Mouse (Mus musculus): ENCODE measurements around the gene Cyth3.
A peak's percentile ranks its signal among the peaks of the same experiment; 100 is the strongest.

Cyth3 gene

DNA sequence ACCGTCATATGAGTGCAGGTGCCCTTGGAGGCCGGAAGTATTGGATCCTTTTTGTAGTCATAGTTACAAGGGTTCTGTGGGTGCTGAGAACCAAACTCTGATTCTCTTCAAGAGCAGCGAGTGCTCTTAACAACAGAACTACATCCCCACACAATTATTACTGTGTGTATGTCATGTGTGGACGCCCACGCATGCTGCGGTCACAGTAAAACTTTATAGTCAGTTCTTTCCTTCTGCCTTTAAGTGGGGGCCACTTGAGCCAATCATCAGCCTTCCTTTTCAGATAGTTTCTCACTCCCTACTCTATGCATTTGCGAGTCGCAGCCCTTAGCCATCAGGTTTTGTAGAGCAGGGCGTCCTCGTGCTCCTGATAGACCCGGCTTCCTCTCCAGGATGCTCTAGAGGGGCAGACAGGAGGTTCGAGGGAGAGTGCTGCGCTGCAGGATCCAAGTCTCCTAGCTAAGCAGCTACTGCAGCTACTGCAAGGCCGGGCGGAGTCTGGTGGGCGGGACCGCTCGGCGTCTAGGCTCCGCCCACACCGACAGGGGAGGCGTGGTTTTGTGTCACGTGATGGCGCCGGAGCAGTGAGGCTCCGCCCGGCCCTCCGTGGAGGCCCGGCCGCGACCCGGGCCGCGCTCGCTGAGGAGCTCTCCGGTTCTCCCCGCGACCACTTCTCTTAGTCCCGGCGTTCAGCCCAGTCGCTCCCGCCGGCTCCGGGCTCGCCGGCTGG lies at the start of gene Cyth3:
TSS of gene Cyth3 (plus strand) at position 555 of the 730 bp plus-strand sequence.
- DNase-seq (ENCODE audit: low spot score in 2 of 2), result peak; percentile 98 to 99

DNA sequence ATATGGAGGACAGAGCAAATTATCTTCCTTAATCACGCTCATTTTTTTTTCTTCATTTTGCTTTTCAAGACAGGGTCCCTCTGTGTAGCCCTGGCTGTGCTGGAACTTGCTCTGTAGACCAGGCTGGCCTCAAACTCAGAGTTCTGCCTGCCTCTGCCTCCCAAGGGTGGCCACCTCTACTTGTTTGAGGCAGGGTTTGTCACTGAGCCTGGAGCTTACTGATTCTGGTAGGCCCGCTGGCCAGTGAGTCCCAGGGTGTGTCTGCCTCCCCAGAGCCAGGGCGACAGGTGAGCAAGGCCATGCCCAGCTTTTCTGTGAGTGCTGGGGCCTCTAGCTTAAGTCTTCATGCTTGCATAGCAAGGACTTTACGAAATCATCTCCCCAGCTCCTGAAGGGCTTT lies 49.2 kb upstream of the Cyth3 start:
- no peak for DNase-seq (ENCODE audit: low spot score in 2 of 2)

DNA sequence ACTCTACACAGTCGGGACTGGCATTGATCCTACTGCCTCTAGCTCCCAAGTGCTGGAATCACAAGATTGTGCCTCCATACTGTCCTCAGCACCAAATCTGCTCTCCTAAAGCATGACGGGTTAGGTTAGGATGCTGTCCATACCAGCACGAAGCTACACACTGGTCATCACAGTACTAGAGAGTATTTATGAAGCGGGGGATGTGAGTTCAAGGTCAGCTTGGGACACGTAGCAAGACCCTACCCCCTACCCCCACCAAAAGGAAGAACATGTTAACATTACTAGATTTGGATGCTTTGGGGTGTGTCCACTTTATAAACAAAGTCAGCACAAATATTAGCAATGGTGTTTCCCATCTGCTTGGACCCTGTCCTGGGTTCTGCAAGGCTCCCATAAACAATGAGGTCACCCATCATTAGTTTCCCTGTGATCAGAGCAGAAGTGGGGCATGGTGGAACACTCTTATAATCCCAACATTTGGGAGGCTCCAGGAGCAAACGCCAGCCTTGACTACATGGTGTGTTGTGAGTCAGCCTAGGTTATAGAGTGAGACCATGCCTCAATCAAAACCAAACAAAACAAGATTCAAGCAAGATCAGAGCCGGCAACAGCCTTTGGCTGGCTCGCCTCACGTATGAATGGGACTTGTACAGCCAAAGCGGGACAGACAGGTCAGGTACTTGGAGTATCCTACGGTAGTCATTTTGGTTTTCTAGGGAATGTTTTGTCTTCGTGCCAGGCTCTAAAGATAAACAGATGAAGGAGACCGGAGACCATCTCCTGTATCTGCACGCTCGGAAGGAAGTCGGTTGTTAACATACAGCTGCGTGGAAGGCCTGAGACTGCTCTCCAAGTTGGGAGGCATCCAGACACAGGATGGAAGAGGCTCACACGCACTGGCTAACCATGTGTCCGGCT lies 47.7 kb upstream of the Cyth3 start:
- DNase-seq (ENCODE audit: low spot score in 2 of 2), result no peak

DNA sequence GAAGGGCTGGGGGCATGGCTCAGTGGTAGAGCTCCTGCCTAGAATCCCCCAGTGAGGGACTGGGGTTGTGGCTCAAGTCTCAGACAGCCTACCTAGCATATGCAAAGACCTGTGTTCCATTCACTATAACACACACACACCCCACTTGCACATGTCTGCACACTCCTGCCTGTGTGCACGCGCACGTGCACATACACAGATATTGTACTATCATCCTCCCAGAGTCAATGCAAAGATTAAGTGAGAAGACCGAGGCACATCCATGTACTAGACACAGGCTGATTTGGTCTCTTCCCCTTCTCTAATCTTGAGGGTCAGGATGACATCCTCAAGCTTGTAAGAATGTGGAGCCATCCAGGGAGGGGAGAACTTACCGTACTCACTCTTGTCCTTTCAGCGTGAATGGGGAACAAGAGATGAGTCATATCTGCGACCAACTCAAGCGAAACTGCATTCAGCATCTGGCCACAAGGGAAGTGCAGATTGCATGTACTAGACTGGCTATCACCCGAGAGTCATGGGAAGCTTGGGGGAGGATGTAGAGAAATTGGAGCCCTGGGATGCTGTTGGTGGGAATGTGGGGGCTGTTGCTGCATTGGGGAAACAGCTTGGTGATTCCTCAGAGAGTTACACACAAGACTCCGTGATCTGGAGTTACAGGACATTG lies 42.6 kb upstream of the Cyth3 start:
- no peak for DNase-seq (ENCODE audit: low spot score in 2 of 2)

DNA sequence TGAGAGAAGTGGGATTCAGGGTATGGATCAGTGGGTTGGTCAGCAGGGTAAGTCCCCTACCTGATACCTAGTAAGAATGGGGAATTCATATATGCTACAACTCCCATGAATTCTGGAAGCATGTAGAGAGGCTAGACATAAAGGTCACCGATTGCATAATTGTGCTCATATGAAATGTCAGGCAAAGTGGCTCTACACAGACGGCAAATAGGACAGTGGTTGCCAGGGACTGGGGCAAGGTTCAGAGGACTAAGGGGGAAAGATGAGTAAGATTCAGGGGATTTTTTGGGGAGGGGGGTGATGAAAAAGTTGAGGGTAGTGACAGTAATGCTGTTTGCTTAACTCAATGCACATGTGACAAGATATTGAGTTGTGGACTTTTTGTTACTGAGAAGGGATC lies 41.3 kb upstream of the Cyth3 start:
- DNase-seq (ENCODE audit: low spot score in 2 of 2), result no peak

DNA sequence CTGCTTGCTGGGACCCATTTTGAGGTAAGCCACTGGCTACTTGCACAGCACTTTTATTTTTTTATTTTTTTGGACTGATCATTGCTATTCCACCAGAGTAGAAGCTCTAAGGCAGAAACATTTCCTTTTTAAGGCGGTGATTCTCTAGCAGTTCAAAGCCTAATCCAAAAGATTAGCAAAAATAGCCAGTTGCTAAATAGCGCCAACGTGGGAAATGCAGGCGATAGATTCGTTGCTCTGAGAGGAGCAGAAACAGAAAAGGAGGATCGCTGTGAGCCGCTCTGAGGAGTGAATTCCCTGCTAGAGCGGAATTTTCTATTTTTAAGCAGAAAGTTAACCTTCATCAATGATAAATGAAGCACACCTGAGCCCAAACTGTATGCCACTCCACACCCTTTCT lies 40.4 kb upstream of the Cyth3 start:
- DNase-seq (ENCODE audit: low spot score in 2 of 2), result no peak

DNA sequence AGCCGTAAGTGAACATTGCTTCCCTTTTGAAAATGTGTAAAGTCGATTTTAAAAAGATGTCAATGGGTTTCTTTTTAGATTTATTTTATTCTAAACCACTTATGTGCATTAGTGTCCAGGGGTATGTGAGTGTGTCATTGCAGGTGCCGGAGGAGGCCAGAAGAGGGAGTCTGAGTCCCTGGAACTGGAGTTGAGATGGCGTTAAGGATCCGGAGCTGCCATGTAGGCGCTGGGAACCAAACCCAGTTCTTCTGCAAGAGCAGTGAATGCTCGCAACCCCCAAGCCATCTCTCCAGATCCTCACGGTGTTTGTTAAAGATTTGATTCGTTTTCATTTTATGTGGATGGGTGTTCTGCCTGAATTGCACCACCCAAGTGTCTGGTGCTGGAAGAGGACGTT lies 39.2 kb upstream of the Cyth3 start:
- DNase-seq (ENCODE audit: low spot score in 2 of 2), result no peak

DNA sequence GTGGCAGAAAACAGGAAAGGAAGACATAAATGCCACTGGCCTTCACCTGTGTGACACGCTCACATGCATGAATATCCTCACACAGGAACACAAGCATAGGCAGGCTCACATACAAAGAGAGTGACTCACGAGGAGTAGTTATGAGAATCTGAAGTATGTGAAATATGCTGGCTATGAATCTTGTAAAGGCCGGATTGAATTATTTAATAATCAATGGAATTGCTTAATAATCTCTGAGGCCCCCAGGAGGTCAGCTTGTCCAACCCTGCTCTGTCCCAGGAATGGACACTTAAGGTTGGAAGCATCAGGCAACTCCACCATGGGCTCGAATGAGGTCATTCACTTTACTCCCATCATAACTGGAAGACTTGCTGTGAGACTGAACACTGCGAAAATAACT lies 37.3 kb upstream of the Cyth3 start:
- no peak for DNase-seq (ENCODE audit: low spot score in 2 of 2)

DNA sequence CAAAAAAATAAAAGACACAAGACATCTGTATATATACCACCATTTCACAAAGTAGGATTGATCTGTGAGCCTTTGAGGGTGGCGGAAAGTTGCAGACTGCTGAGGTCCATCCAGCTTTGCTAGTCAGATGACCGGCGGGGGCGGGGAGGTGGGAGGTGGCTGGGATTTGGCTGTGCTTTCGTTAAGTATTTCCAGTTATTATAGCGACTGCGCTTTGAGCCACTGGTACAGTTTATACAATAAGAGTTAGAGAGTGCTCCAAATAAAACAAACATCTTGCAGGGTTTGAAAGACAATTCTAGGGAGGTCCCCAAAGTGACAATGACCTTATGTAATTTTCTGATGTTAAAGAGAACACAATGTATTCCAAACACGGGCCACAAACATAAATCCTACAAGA lies 35.9 kb upstream of the Cyth3 start:
- DNase-seq (ENCODE audit: low spot score in 2 of 2), result no peak

DNA sequence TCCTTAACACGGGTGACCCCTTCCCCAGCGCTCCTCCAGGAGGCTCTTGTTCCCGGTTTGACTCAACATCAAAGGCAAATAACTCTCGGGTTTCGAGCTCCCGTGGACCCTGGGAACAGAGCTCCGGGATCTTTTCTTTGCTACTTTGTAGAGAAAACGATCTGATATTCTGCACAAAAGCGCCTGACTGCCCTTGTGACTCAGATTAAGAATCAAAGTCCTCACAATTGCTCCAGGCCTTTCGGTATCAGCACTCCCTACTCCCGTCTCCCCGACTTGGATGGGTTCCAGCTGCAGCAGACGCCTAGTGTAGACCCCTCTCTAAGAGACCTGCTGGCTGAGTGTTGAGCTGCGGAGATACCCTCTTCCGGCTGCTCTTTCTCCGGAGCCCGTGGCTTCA lies 33.1 kb upstream of the Cyth3 start:
- no peak for DNase-seq (ENCODE audit: low spot score in 2 of 2)

DNA sequence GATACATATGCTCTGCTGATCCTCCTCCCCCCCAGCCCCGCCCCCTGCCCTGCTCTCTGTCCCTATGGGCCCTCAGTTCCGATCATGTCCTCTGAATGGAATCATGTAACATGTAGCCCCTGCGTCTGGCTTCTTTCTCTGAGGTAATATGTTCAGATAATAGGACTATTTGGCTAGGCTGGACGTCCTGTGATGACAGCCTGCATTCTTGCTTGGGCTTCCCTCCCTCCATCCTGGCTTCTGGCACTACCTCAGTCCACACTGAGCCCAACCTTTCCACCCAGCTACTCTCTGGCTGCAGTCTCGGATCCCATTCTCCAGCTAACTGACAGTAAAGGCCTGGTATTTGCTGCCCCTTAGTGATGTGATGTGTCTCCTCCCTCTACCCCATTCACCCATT lies 29.3 kb upstream of the Cyth3 start:
- DNase-seq (ENCODE audit: low spot score in 2 of 2), result no peak

DNA sequence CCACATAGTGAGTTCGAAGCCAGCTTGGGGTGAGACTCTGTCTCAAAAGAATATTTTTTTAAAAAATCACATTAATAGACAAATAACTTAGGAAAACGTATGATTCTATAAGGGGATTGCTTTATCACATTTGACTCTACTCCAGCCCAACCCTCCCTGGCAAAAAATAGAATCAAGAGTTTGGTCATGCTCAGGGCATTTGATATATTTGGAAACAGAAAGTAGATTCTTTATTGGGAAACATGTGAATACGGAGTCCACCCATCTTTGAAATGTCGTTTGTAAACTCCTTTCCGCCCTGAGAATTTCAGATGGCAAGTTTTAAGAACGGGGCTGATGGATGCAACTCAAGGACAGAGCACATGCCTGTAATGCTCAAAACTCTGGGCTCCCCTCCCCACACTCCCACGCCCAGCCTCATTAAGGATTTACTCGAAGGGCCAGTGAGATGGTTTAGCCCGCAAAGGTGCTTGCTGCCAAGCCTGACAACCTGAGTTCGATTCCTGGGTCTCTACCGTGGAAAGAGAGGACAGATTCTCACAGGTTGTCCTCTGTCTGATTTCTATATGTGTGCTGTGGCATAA lies 28.6 kb upstream of the Cyth3 start:
- DNase-seq (ENCODE audit: low spot score in 2 of 2), result no peak

DNA sequence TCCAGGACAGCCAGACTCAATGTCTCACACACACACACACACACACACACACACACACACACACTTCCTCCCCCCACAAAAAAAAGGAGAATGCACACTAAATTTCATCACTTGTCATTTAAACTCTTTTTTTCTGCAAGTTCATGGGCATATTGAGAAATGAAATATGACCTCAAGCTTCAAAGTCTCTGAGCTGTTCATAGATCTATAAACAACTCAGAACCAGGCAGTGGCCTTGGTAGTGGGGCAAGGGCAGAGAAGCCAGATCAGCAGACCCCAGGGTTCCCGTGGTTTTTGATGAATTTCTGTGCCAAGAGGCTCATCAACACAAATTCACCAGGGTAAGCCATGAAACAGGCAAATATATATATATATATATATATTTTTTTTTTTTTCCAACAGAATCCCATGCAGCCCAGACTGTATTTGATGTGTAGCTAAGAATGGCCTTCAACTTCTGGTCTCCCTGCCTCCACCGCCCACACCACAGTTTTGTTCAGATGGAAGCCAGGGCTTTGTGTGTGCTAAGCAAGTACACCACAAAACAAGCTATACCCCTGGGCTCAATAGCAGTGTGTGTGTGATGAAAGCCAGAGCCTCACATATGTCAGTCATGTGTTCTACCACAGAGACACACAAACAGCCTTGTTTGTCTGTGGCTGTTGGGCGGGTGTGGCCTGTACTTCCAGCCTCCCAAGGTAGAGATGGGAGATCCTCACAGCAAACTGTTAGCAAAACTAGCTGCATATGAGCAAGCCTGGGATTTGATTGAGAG lies 27.8 kb upstream of the Cyth3 start:
- DNase-seq (ENCODE audit: low spot score in 2 of 2), result no peak

DNA sequence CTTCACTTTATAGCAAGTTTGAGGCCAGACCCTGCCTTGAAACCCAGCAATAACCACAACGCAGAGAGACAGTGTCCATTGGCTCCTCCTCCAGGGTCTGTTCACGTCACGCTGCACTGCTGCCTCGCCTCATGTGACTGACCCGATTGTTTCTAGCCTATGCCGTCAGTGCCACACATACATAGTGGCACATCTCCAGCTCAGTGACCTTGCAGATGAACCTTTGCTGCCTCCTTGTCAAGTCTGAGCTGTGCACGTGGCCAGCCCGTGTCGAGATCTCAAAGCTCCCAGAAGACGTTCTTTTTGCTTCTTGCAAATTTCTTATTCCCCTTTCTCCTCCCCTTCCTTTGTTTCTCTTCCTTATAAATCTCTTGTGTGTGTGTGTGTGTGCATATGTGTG lies 20.2 kb upstream of the Cyth3 start:
- no peak for DNase-seq (ENCODE audit: low spot score in 2 of 2)

DNA sequence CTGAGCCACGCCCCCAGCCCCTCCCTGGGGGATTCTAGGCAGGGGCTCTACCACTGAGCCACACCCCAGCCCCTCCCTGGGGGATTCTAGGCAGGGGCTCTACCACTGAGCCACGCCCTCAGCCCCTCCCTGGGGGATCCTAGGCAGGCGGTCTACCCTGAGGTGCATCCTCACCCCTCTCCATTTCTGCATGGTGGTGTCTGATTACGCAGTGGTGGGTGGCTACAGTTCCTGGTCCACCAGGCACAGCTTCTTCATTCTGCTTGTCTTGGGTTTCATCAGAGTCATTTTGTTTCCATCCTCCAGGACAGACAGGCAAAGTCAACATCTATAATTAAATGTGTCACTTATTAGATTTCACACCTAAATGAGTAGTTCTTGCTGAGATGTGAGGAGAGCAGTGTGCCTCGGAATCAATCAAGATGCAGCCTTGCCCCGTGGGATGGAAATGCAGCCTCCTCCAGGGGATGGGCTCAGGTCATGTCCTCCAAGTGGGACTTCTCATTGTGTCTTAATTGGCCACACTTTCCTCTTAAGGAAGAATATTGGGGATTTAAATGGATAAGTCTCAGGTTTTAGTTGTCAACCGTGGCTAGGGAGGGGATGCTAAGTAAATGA lies 18.0 kb upstream of the Cyth3 start:
- no peak for DNase-seq (ENCODE audit: low spot score in 2 of 2)

DNA sequence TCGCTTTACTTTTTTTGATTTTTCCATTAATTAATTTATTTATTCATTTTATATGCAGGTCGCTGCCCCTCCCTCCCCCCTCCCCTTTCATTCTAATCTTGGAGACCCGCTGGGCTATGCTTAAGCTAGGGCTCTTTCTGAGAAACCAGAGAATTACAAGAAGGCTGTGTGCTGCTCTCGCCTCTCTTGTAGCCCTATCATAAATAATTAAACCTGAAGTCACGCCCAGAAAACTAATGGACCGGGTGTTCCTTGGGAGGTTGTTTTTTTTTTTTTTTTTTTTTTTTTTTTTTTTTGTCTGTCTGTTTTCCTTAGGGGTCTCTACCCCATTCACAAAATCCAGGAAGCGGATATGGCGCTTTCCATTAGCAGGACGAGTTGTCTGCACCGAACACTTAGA lies 15.5 kb upstream of the Cyth3 start:
- no peak for DNase-seq (ENCODE audit: low spot score in 2 of 2)

DNA sequence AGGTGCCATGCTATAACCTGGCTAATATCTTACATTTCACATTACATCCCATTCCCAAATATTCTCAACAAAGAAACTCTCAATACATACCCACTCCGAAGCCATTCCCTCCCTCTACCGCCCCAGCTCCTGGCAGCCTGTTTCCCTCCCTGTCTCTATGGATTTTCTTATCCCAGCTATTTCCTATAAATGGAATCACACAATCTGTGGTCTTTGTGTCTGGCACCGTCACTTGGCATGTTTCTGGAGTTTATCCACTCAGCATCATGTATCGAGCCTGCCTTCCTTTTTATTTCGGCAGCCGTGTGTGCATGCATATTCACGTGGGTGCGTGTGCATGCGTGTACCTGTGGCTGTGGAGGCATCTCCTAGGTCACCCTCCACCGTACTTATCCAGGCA lies 14.1 kb upstream of the Cyth3 start:
- DNase-seq (ENCODE audit: low spot score in 2 of 2), result no peak

DNA sequence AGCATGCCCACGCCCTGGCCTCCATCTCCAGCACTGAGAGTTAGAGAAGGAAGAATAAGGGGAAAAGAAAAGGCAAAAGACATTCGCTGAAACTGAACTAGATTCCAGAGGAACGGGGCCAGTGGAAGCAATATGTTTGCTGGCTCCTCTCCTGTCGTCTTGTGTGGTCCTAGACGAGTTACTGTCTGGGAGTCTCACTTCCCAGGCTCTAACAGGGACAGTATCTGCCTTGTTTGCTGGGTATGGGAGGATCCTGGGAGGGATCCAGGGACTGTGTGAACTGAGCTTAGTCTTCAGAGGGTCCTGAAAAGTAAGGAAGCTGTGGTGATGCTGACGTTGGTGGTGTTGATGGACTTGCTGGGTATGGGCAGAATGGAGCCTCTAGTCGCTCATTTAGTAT lies 10.3 kb upstream of the Cyth3 start:
- DNase-seq (ENCODE audit: low spot score in 2 of 2), result no peak

DNA sequence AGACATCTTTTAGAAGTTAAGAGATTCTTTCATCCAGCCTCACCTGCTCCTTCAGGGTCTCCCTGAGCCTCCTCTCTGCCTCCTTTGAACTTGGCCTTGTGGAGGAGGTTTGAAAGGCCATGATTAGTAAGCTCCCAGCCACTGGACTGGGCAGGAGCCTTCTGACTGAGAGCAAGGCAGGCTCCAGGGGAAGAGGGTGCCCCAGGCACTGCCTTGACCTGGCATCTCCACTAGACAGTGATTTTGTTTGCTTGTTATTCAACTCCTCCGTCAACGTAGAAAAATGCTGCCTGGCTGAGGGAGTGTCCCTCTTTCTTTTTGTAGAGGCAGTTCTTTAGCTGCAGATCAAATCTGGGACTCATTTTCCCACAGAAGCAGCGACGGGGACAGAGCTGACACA lies 9.0 kb upstream of the Cyth3 start:
- DNase-seq (ENCODE audit: low spot score in 2 of 2), result no peak

DNA sequence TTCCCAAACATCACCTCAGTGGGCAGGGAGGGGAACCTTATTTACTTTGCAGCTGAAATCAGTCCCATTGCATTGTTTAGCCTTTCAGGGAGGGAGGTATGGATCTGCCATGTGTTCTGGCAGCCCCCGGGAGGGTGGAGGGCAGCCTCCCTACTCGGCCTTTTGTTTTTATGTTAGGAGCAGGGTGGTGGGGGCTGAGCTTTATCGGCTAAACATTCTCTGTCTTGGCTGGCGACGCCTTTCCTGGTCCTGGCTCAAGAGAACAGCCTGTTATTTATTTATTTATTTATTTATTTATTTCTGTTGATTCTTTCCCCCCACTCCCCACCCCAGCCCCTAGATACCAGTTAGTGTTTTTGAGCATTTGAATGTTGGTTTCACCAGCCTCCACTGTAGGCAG lies 7.7 kb upstream of the Cyth3 start:
- no peak for DNase-seq (ENCODE audit: low spot score in 2 of 2)

DNA sequence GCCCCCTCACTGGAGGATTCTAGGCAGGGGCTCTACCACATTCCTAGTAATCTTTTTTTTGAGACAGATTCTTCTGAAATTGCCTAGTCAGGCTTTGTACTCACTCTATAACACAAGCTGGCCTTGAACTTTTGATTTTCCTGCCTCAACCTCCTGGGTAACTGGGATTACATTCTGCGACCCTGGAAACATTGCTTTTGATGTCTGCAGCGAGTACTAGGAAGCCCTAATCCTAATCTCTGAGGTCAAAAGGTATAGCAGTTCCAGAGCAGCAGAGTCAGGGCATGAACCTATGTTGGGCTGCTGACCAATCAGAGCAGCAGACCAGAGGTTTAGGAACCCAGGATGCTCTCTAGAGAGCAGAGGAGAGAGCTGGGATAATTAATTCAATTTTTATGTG lies 6.9 kb upstream of the Cyth3 start:
- DNase-seq (ENCODE audit: low spot score in 2 of 2), result no peak
